Mouse (Mus musculus): ENCODE measurements at regions not wholly inside any gene's neighbourhood (a gene's known extent, or its start where the extent isn't known, plus 50 kb on each side); places are given as distances from the start of the nearest gene placed in this dataset.

- H3K36me3 ChIP-seq (ENCODE audit: control insufficient read depth, insufficient read depth, low read length) = no peaks in the 10 kb centered on the region
- H3K4me2 ChIP-seq (ENCODE audit: low read length) = no peak overlapping the region
- no peak overlapping the region for H3K4me3 ChIP-seq (ENCODE audit: control insufficient read depth in 1 of 2, insufficient read depth in 1 of 2, low read depth in 1 of 2, low read length in 2 of 2)
- ATAC-seq (ENCODE audit: insufficient number of reproducible peaks, insufficient read depth, low FRiP score, low read depth) = no peak
- 67% methylated on average over 5 of the region's 5 CpGs for WGBS
- no peak overlapping the region for H3K9ac ChIP-seq (ENCODE audit: low read length)
- H3K4me1 ChIP-seq (ENCODE audit: control insufficient read depth in 2 of 2, insufficient read depth in 2 of 2, low read length in 2 of 2) = no peaks in the 10 kb centered on the region
- no peak overlapping the region for H3K27ac ChIP-seq (replicated peaks in 1 of 2; ENCODE audit: control insufficient read depth in 1 of 2, insufficient read depth in 1 of 2, low read depth in 2 of 2, low read length in 2 of 2)
- H3K9me3 ChIP-seq (ENCODE audit: control insufficient read depth, low read length) = no peaks in the 10 kb centered on the region
- H3K27me3 ChIP-seq (ENCODE audit: control insufficient read depth, insufficient read depth, low read length) = no peaks in the 10 kb centered on the region
Observed at GRCm38 (mm10) chr9:68466671-68467070, 186.9 kb upstream of the Rora start.

GRCm38 (mm10) chr9:68476391-68476790, 177.2 kb upstream of the Rora start:
- WGBS = 83% methylated on average over 12 of the region's 12 CpGs

DNA sequence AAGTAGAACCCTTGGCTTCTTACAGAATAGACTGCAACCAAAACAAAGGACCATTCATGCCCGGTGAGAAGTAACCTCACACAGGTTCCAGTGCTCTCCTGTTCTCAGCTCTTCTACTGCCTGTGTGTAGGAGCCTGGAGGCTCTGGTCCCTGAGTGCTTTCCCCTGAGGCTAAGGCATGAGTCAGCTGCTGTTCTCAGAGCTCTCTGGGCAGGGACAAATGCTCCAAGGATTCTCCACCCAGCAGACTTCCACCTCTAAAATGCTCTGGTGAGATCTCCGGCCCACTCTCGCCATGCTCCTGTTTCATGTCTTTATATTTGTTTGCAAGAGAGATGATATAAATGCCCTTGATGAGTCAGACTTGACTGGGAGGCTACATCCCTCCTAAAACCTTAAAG, 176.1 kb upstream of the Rora start:
- no peak for ATAC-seq (ENCODE audit: insufficient number of reproducible peaks, insufficient read depth, low FRiP score, low read depth)
- Histone ChIP-seq H3K4me1 (ENCODE audit: control insufficient read depth in 2 of 2, insufficient read depth in 2 of 2, low read length in 2 of 2) (peaks cover 0 to 6% of the 10 kb centered on the region in 2 experiments; a peak in 2 of 4 replicates), H3K9me3 (ENCODE audit: control insufficient read depth, low read length) (no peaks in the 10 kb centered on the region), H3K27ac (replicated peaks in 1 of 2; ENCODE audit: control insufficient read depth in 1 of 2, insufficient read depth in 1 of 2, low read depth in 2 of 2, low read length in 2 of 2) (no peak overlapping the region), H3K36me3 (ENCODE audit: control insufficient read depth, insufficient read depth, low read length) (no peaks in the 10 kb centered on the region), H3K27me3 (ENCODE audit: control insufficient read depth, insufficient read depth, low read length) (no peaks in the 10 kb centered on the region), H3K4me2 (ENCODE audit: low read length) (no peak overlapping the region), H3K9ac (ENCODE audit: low read length) (no peak overlapping the region), H3K4me3 (ENCODE audit: control insufficient read depth in 1 of 2, insufficient read depth in 1 of 2, low read depth in 1 of 2, low read length in 2 of 2) (no peak overlapping the region)
- WGBS = 76% methylated on average over 3 of the region's 3 CpGs

More at GRCm38 (mm10) chr9:68476391-68476790, 177.2 kb upstream of the Rora start:
- no peak overlapping the region for H3K4me2 ChIP-seq (ENCODE audit: low read length)
- no peaks in the 10 kb centered on the region for H3K27me3 ChIP-seq (ENCODE audit: control insufficient read depth, insufficient read depth, low read length)
- H3K4me3 ChIP-seq (ENCODE audit: control insufficient read depth in 1 of 2, insufficient read depth in 1 of 2, low read depth in 1 of 2, low read length in 2 of 2) = no peak overlapping the region
- no peaks in the 10 kb centered on the region for H3K9me3 ChIP-seq (ENCODE audit: control insufficient read depth, low read length)
- H3K27ac ChIP-seq (replicated peaks in 1 of 2; ENCODE audit: control insufficient read depth in 1 of 2, insufficient read depth in 1 of 2, low read depth in 2 of 2, low read length in 2 of 2) = no peak overlapping the region
- H3K4me1 ChIP-seq (ENCODE audit: control insufficient read depth in 2 of 2, insufficient read depth in 2 of 2, low read length in 2 of 2) = peaks cover 0 to 6% of the 10 kb centered on the region in 2 experiments; a peak in 2 of 4 replicates
- H3K9ac ChIP-seq (ENCODE audit: low read length) = no peak overlapping the region
- H3K36me3 ChIP-seq (ENCODE audit: control insufficient read depth, insufficient read depth, low read length) = no peaks in the 10 kb centered on the region
- ATAC-seq (ENCODE audit: insufficient number of reproducible peaks, insufficient read depth, low FRiP score, low read depth) = no peak

DNA sequence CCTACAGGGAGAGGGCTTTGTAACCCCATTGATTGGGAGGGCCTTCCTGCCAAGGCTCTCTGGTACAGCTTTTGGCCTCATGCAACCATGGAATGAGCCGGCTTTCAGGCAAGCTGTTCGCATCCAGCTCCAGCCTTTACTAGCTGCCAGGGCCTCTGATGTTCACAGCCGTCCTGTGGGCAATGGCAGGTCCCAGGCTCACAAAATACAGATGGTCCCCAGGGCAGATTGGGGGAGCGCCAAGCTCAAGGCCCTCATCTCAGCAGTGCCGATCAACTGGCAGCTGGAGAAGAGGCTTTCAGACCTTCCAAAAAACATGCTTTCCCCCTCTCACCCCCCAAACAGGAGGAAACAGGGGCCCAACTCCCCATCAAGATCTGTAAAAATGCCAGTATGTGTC, 166.9 kb upstream of the Rora start:
- no peak for ATAC-seq (ENCODE audit: insufficient number of reproducible peaks, insufficient read depth, low FRiP score, low read depth)
- Histone ChIP-seq H3K27me3 (ENCODE audit: control insufficient read depth, insufficient read depth, low read length) (no peaks in the 10 kb centered on the region), H3K4me1 (ENCODE audit: control insufficient read depth in 2 of 2, insufficient read depth in 2 of 2, low read length in 2 of 2) (no peaks in the 10 kb centered on the region), H3K9me3 (ENCODE audit: control insufficient read depth, low read length) (no peaks in the 10 kb centered on the region), H3K4me2 (ENCODE audit: low read length) (no peak overlapping the region), H3K9ac (ENCODE audit: low read length) (no peak overlapping the region), H3K36me3 (ENCODE audit: control insufficient read depth, insufficient read depth, low read length) (no peaks in the 10 kb centered on the region), H3K27ac (replicated peaks in 1 of 2; ENCODE audit: control insufficient read depth in 1 of 2, insufficient read depth in 1 of 2, low read depth in 2 of 2, low read length in 2 of 2) (no peak overlapping the region), H3K4me3 (ENCODE audit: control insufficient read depth in 1 of 2, insufficient read depth in 1 of 2, low read depth in 1 of 2, low read length in 2 of 2) (no peak overlapping the region)
- 72% methylated on average over 5 of the region's 5 CpGs for WGBS

DNA sequence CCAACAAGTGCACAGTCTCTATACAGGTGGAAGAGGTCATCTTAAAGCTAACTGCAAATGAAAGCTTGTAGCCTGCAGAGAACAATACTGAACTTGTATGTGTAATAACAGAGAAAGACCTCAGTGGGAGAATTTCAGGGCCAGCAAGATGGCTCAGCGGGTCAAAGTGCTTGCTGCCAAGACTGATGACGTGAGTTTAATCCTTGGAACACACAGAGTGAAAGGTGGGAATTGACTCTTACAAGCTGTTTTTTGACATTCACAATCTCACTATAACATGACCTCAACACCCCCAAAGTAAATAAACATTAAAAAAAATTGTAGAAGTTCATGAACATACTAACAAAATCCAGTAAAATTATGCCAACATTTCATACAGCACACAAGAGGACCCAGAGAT, 162.4 kb upstream of the Rora start:
- Histone ChIP-seq H3K27me3 (ENCODE audit: control insufficient read depth, insufficient read depth, low read length) (no peaks in the 10 kb centered on the region), H3K4me2 (ENCODE audit: low read length) (no peak overlapping the region), H3K9ac (ENCODE audit: low read length) (no peak overlapping the region), H3K9me3 (ENCODE audit: control insufficient read depth, low read length) (no peaks in the 10 kb centered on the region), H3K27ac (replicated peaks in 1 of 2; ENCODE audit: control insufficient read depth in 1 of 2, insufficient read depth in 1 of 2, low read depth in 2 of 2, low read length in 2 of 2) (no peak overlapping the region), H3K36me3 (ENCODE audit: control insufficient read depth, insufficient read depth, low read length) (no peaks in the 10 kb centered on the region), H3K4me3 (ENCODE audit: control insufficient read depth in 1 of 2, insufficient read depth in 1 of 2, low read depth in 1 of 2, low read length in 2 of 2) (no peak overlapping the region), H3K4me1 (ENCODE audit: control insufficient read depth in 2 of 2, insufficient read depth in 2 of 2, low read length in 2 of 2) (no peaks in the 10 kb centered on the region)
- no peak for ATAC-seq (ENCODE audit: insufficient number of reproducible peaks, insufficient read depth, low FRiP score, low read depth)
- 85% methylated on average over 2 of the region's 2 CpGs for WGBS

DNA sequence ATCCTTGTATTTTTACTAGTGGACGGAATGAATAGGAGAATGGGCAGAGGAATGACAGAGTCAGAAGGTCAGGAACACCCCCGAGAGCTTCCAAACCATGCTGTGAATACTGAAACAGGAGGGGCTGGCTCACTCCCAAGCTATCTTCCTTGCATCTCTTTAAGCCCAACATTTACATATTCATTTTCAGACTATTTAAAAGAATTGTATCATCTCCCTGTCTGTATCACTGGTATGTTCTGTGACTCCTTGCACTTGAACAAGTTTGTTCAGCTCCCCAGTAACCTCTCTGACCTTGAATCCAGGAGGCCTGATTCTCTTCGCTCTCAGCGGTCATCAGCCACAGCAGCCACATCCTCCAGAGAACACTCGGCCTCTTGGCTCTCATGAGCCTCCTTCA, 132.4 kb upstream of the Rora start:
- ATAC-seq (ENCODE audit: insufficient number of reproducible peaks, insufficient read depth, low FRiP score, low read depth) = no peak
- Histone ChIP-seq H3K9me3 (ENCODE audit: control insufficient read depth, low read length) (no peaks in the 10 kb centered on the region), H3K27me3 (ENCODE audit: control insufficient read depth, insufficient read depth, low read length) (no peaks in the 10 kb centered on the region), H3K9ac (ENCODE audit: low read length) (no peak overlapping the region), H3K4me2 (ENCODE audit: low read length) (no peak overlapping the region), H3K27ac (replicated peaks in 1 of 2; ENCODE audit: control insufficient read depth in 1 of 2, insufficient read depth in 1 of 2, low read depth in 2 of 2, low read length in 2 of 2) (no peak overlapping the region), H3K36me3 (ENCODE audit: control insufficient read depth, insufficient read depth, low read length) (no peaks in the 10 kb centered on the region), H3K4me3 (ENCODE audit: control insufficient read depth in 1 of 2, insufficient read depth in 1 of 2, low read depth in 1 of 2, low read length in 2 of 2) (no peak overlapping the region), H3K4me1 (ENCODE audit: control insufficient read depth in 2 of 2, insufficient read depth in 2 of 2, low read length in 2 of 2) (no peaks in the 10 kb centered on the region)
- WGBS = 43% methylated on average over 5 of the region's 5 CpGs

- ATAC-seq (ENCODE audit: insufficient number of reproducible peaks, insufficient read depth, low FRiP score, low read depth) = no peak
- no peak overlapping the region for H3K4me2 ChIP-seq (ENCODE audit: low read length)
- H3K9me3 ChIP-seq (ENCODE audit: control insufficient read depth, low read length) = no peaks in the 10 kb centered on the region; the same call in 1 of the 2 replicates
- no peak overlapping the region for H3K4me3 ChIP-seq (ENCODE audit: control insufficient read depth in 1 of 2, insufficient read depth in 1 of 2, low read depth in 1 of 2, low read length in 2 of 2)
- H3K27ac ChIP-seq (replicated peaks in 1 of 2; ENCODE audit: control insufficient read depth in 1 of 2, insufficient read depth in 1 of 2, low read depth in 2 of 2, low read length in 2 of 2) = no peak overlapping the region
- no peaks in the 10 kb centered on the region for H3K4me1 ChIP-seq (ENCODE audit: control insufficient read depth in 2 of 2, insufficient read depth in 2 of 2, low read length in 2 of 2)
- H3K27me3 ChIP-seq (ENCODE audit: control insufficient read depth, insufficient read depth, low read length) = no peaks in the 10 kb centered on the region
- H3K36me3 ChIP-seq (ENCODE audit: control insufficient read depth, insufficient read depth, low read length) = no peaks in the 10 kb centered on the region
- H3K9ac ChIP-seq (ENCODE audit: low read length) = no peak overlapping the region
- WGBS = 69% methylated on average over 14 of the region's 14 CpGs
Observed at GRCm38 (mm10) chr9:68561767-68562552, 91.6 kb upstream of the Rora start.

GRCm38 (mm10) chr9:68563206-68563605, 90.4 kb upstream of the Rora start:
- H3K4me3 ChIP-seq (ENCODE audit: control insufficient read depth in 1 of 2, insufficient read depth in 1 of 2, low read depth in 1 of 2, low read length in 2 of 2) = no peak overlapping the region
- 44% methylated on average over 4 of the region's 4 CpGs for WGBS
- H3K27ac ChIP-seq (replicated peaks in 1 of 2; ENCODE audit: control insufficient read depth in 1 of 2, insufficient read depth in 1 of 2, low read depth in 2 of 2, low read length in 2 of 2) = no peak overlapping the region
- no peaks in the 10 kb centered on the region for H3K36me3 ChIP-seq (ENCODE audit: control insufficient read depth, insufficient read depth, low read length)
- H3K9ac ChIP-seq (ENCODE audit: low read length) = no peak overlapping the region
- no peaks in the 10 kb centered on the region for H3K27me3 ChIP-seq (ENCODE audit: control insufficient read depth, insufficient read depth, low read length)
- no peaks in the 10 kb centered on the region for H3K4me1 ChIP-seq (ENCODE audit: control insufficient read depth in 2 of 2, insufficient read depth in 2 of 2, low read length in 2 of 2)
- no peak overlapping the region for H3K4me2 ChIP-seq (ENCODE audit: low read length)
- no peak for ATAC-seq (ENCODE audit: insufficient number of reproducible peaks, insufficient read depth, low FRiP score, low read depth)
- H3K9me3 ChIP-seq (ENCODE audit: control insufficient read depth, low read length) = no peaks in the 10 kb centered on the region; the same call in 1 of the 2 replicates

Data from heart, embryonic 14.5 days (tissue).